Mouse (Mus musculus): ENCODE results near the gene Trpc7. TPM values are rescaled to one million over a fixed set of nuclear protein-coding genes. Genes with fewer than 3 reads are reported as not detected.

The Trpc7 gene
- polyA plus RNA-seq, 1 experiment from 2014 or later, result 4.9 TPM

- H3K36me3 ChIP-seq (ENCODE audit: control insufficient read depth, insufficient read depth, low read length), result no peaks in the 10 kb centered on the region
- H3K27me3 ChIP-seq (ENCODE audit: control insufficient read depth, insufficient read depth, low read length), result no peaks in the 10 kb centered on the region
- ATAC-seq (ENCODE audit: low read depth), result no peak
- WGBS, result 60% methylated on average over 25 of the region's 25 CpGs
- H3K4me3 ChIP-seq (ENCODE audit: low read depth, low read length), result no peak overlapping the region
- peak overlapping the region; percentile 28; the same call in 1 of the 2 replicates for H3K27ac ChIP-seq (ENCODE audit: low read depth, low read length)
- no peaks in the 10 kb centered on the region for H3K9me3 ChIP-seq (ENCODE audit: control insufficient read depth, low read length)
- H3K9ac ChIP-seq (replicated peaks; ENCODE audit: low read depth, low read length), result no peak overlapping the region
- no peak overlapping the region for H3K4me2 ChIP-seq (ENCODE audit: low read depth, low read length)
- peaks cover 9% of the 10 kb centered on the region for H3K4me1 ChIP-seq (ENCODE audit: control insufficient read depth, insufficient read depth, low read length)
Observed at GRCm38 (mm10) chr13:56765284-56766032, 130.3 kb downstream of the Trpc7 start.

GRCm38 (mm10) chr13:56762446-56763229 is 133.2 kb downstream of the Trpc7 start:
- Histone ChIP-seq H3K36me3 (ENCODE audit: control insufficient read depth, insufficient read depth, low read length) (no peaks in the 10 kb centered on the region), H3K9ac (replicated peaks; ENCODE audit: low read depth, low read length) (no peak overlapping the region), H3K4me3 (ENCODE audit: low read depth, low read length) (no peak overlapping the region), H3K4me1 (ENCODE audit: control insufficient read depth, insufficient read depth, low read length) (peaks cover 9% of the 10 kb centered on the region), H3K4me2 (ENCODE audit: low read depth, low read length) (no peak overlapping the region), H3K27ac (ENCODE audit: low read depth, low read length) (peak overlapping the region; percentile 2; the same call in 1 of the 2 replicates), H3K27me3 (ENCODE audit: control insufficient read depth, insufficient read depth, low read length) (no peaks in the 10 kb centered on the region), H3K9me3 (ENCODE audit: control insufficient read depth, low read length) (no peaks in the 10 kb centered on the region)
- WGBS, result 33% methylated on average over 13 of the region's 13 CpGs
- peak; percentile 44; the same call in 1 of the 2 replicates for ATAC-seq (ENCODE audit: low read depth)

- Histone ChIP-seq H3K9ac (replicated peaks; ENCODE audit: low read depth, low read length) (no peak overlapping the region), H3K4me2 (ENCODE audit: low read depth, low read length) (no peak overlapping the region), H3K36me3 (ENCODE audit: control insufficient read depth, insufficient read depth, low read length) (no peaks in the 10 kb centered on the region), H3K9me3 (ENCODE audit: control insufficient read depth, low read length) (no peaks in the 10 kb centered on the region), H3K27me3 (ENCODE audit: control insufficient read depth, insufficient read depth, low read length) (peaks cover 10% of the 10 kb centered on the region; the same call in 1 of the 2 replicates), H3K4me3 (ENCODE audit: low read depth, low read length) (no peak overlapping the region), H3K27ac (ENCODE audit: low read depth, low read length) (no peak overlapping the region), H3K4me1 (ENCODE audit: control insufficient read depth, insufficient read depth, low read length) (peaks cover 5% of the 10 kb centered on the region)
- ATAC-seq (ENCODE audit: low read depth), result no peak
- WGBS, result 36% methylated on average over 6 of the region's 6 CpGs
Observed at GRCm38 (mm10) chr13:56758492-56758891, 137.3 kb downstream of the Trpc7 start.

GRCm38 (mm10) chr13:56757201-56757600 is 138.6 kb downstream of the Trpc7 start:
- H3K4me1 ChIP-seq (ENCODE audit: control insufficient read depth, insufficient read depth, low read length), result peaks cover 13% of the 10 kb centered on the region; the same call in 1 of the 2 replicates
- no peak overlapping the region for H3K4me2 ChIP-seq (ENCODE audit: low read depth, low read length)
- no peak for ATAC-seq (ENCODE audit: low read depth)
- no peak overlapping the region for H3K27ac ChIP-seq (ENCODE audit: low read depth, low read length)
- no peaks in the 10 kb centered on the region for H3K36me3 ChIP-seq (ENCODE audit: control insufficient read depth, insufficient read depth, low read length)
- H3K4me3 ChIP-seq (ENCODE audit: low read depth, low read length), result no peak overlapping the region
- no peak overlapping the region for H3K9ac ChIP-seq (replicated peaks; ENCODE audit: low read depth, low read length)
- H3K9me3 ChIP-seq (ENCODE audit: control insufficient read depth, low read length), result no peaks in the 10 kb centered on the region
- 51% methylated on average over 12 of the region's 12 CpGs for WGBS
- peaks cover 19% of the 10 kb centered on the region for H3K27me3 ChIP-seq (ENCODE audit: control insufficient read depth, insufficient read depth, low read length)

- Histone ChIP-seq H3K4me3 (ENCODE audit: low read depth, low read length) (no peak overlapping the region), H3K9ac (replicated peaks; ENCODE audit: low read depth, low read length) (no peak overlapping the region), H3K27me3 (ENCODE audit: control insufficient read depth, insufficient read depth, low read length) (peaks cover 30% of the 10 kb centered on the region), H3K36me3 (ENCODE audit: control insufficient read depth, insufficient read depth, low read length) (no peaks in the 10 kb centered on the region), H3K9me3 (ENCODE audit: control insufficient read depth, low read length) (no peaks in the 10 kb centered on the region), H3K4me2 (ENCODE audit: low read depth, low read length) (no peak overlapping the region), H3K4me1 (ENCODE audit: control insufficient read depth, insufficient read depth, low read length) (peaks cover 14% of the 10 kb centered on the region; the same call in 1 of the 2 replicates), H3K27ac (ENCODE audit: low read depth, low read length) (no peak overlapping the region)
- WGBS, result 68% methylated on average over 6 of the region's 6 CpGs
- no peak for ATAC-seq (ENCODE audit: low read depth)
Observed at GRCm38 (mm10) chr13:56755871-56756270, 139.9 kb downstream of the Trpc7 start.

GRCm38 (mm10) chr13:56753192-56753951 is 142.4 kb downstream of the Trpc7 start, which contains the start of gene Gm45623:
Gm45623 (minus strand) TSS chr13:56753827.
- ATAC-seq (ENCODE audit: low read depth), result peak; percentile 47; the same call in 1 of the 2 replicates
- peaks cover 32% of the 10 kb centered on the region for H3K27me3 ChIP-seq (ENCODE audit: control insufficient read depth, insufficient read depth, low read length)
- under 1% methylated on average over 67 of the region's 71 CpGs for WGBS

GRCm38 (mm10) chr13:56752474-56753191 is 143.2 kb downstream of the Trpc7 start:
- no peaks in the 10 kb centered on the region for H3K36me3 ChIP-seq (ENCODE audit: control insufficient read depth, insufficient read depth, low read length)
- no peak for ATAC-seq (ENCODE audit: low read depth)
- H3K4me2 ChIP-seq (ENCODE audit: low read depth, low read length), result peak overlapping the region; percentile 92
- no peaks in the 10 kb centered on the region for H3K9me3 ChIP-seq (ENCODE audit: control insufficient read depth, low read length)
- H3K4me1 ChIP-seq (ENCODE audit: control insufficient read depth, insufficient read depth, low read length), result peaks cover 14% of the 10 kb centered on the region; the same call in 1 of the 2 replicates
- 2% methylated on average over 38 of the region's 41 CpGs for WGBS
- H3K9ac ChIP-seq (replicated peaks; ENCODE audit: low read depth, low read length), result peak overlapping the region; percentile 47
- H3K4me3 ChIP-seq (ENCODE audit: low read depth, low read length), result peak overlapping the region; percentile 41
- H3K27me3 ChIP-seq (ENCODE audit: control insufficient read depth, insufficient read depth, low read length), result peaks cover 32% of the 10 kb centered on the region
- H3K27ac ChIP-seq (ENCODE audit: low read depth, low read length), result no peak overlapping the region

More at GRCm38 (mm10) chr13:56753192-56753951, 142.4 kb downstream of the Trpc7 start, which contains the start of gene Gm45623:
- H3K36me3 ChIP-seq (ENCODE audit: control insufficient read depth, insufficient read depth, low read length), result no peaks in the 10 kb centered on the region
- peaks cover 14% of the 10 kb centered on the region; the same call in 1 of the 2 replicates for H3K4me1 ChIP-seq (ENCODE audit: control insufficient read depth, insufficient read depth, low read length)
- peak within 1 kb of the TSS; percentile 92 for H3K4me2 ChIP-seq (ENCODE audit: low read depth, low read length)
- H3K27ac ChIP-seq (ENCODE audit: low read depth, low read length), result no peak within 1 kb of the TSS
- H3K4me3 ChIP-seq (ENCODE audit: low read depth, low read length), result peak within 1 kb of the TSS; percentile 41
- no peaks in the 10 kb centered on the region for H3K9me3 ChIP-seq (ENCODE audit: control insufficient read depth, low read length)
- peak within 1 kb of the TSS; percentile 47 for H3K9ac ChIP-seq (replicated peaks; ENCODE audit: low read depth, low read length)

- no peaks in the 10 kb centered on the region for H3K36me3 ChIP-seq (ENCODE audit: control insufficient read depth, insufficient read depth, low read length)
- no peak overlapping the region for H3K27ac ChIP-seq (ENCODE audit: low read depth, low read length)
- H3K4me2 ChIP-seq (ENCODE audit: low read depth, low read length), result peak overlapping the region; percentile 92; the same call in 1 of the 2 replicates
- H3K9ac ChIP-seq (replicated peaks; ENCODE audit: low read depth, low read length), result no peak overlapping the region; the same call in 1 of the 2 replicates
- H3K4me1 ChIP-seq (ENCODE audit: control insufficient read depth, insufficient read depth, low read length), result peaks cover 14% of the 10 kb centered on the region; the same call in 1 of the 2 replicates
- ATAC-seq (ENCODE audit: low read depth), result no peak
- peaks cover 32% of the 10 kb centered on the region for H3K27me3 ChIP-seq (ENCODE audit: control insufficient read depth, insufficient read depth, low read length)
- H3K9me3 ChIP-seq (ENCODE audit: control insufficient read depth, low read length), result no peaks in the 10 kb centered on the region
- 12% methylated on average over 5 of the region's 5 CpGs for WGBS
- no peak overlapping the region for H3K4me3 ChIP-seq (ENCODE audit: low read depth, low read length)
Observed at GRCm38 (mm10) chr13:56751774-56752173, 144.0 kb downstream of the Trpc7 start.
